Mouse (Mus musculus): Measurements from ENCODE around the gene Abhd17b. TPM values are rescaled to one million over a fixed set of nuclear protein-coding genes. Genes with fewer than 3 reads are reported as not detected.
A peak's percentile ranks its signal among the peaks of the same experiment; 100 is the strongest.

Gene Abhd17b
- total RNA-seq, 2 experiments from 2014 or later, result 20.0 to 20.3 TPM

GRCm38 (mm10) chr19:21723911-21724655 is 71.1 kb downstream of the Abhd17b start:
- intact Hi-C loops (cut with DNase I), result no loop called here
- no peak for DNase-seq

GRCm38 (mm10) chr19:21725168-21725567 is 72.2 kb downstream of the Abhd17b start:
- Histone ChIP-seq H3K27ac (no peak overlapping the region), H3K4me3 (no peak overlapping the region)
- no peak for DNase-seq
- TF ChIP-seq CTCF (IDR thresholded peaks at IDR 0.05), result no peak
- intact Hi-C loops (cut with DNase I), result no loop called here

More at GRCm38 (mm10) chr19:21723911-21724655, 71.1 kb downstream of the Abhd17b start:
- Histone ChIP-seq H3K4me3 (no peak overlapping the region), H3K27ac (no peak overlapping the region)
- TF ChIP-seq CTCF (IDR thresholded peaks at IDR 0.05), result no peak

- H3K27ac ChIP-seq, result no peak overlapping the region
- no peak for DNase-seq
- TF ChIP-seq CTCF (IDR thresholded peaks at IDR 0.05), result no peak
- no peak overlapping the region for H3K4me3 ChIP-seq
- intact Hi-C loops (cut with DNase I), result no loop called here
Observed at GRCm38 (mm10) chr19:21727081-21727480, 74.1 kb downstream of the Abhd17b start.

GRCm38 (mm10) chr19:21728342-21728741 is 75.4 kb downstream of the Abhd17b start:
- intact Hi-C loops (cut with DNase I), result no loop called here
- TF ChIP-seq CTCF (IDR thresholded peaks at IDR 0.05), result no peak
- Histone ChIP-seq H3K27ac (no peak overlapping the region), H3K4me3 (no peak overlapping the region)
- DNase-seq, result no peak

GRCm38 (mm10) chr19:21731887-21732286 is 78.9 kb downstream of the Abhd17b start:
- no peak for DNase-seq
- H3K4me3 ChIP-seq, result no peak overlapping the region
- TF ChIP-seq CTCF (IDR thresholded peaks at IDR 0.05), result no peak
- intact Hi-C loops (cut with DNase I), result loop anchor here (10.0 kb wide), 1 partner anchor 573 kb away; no protein-coding TSS in a partner anchor
- H3K27ac ChIP-seq, result no peak overlapping the region

GRCm38 (mm10) chr19:21733176-21733575 is 80.2 kb downstream of the Abhd17b start:
- Histone ChIP-seq H3K27ac (no peak overlapping the region), H3K4me3 (no peak overlapping the region)
- DNase-seq, result no peak
- TF ChIP-seq CTCF (IDR thresholded peaks at IDR 0.05), result no peak
- intact Hi-C loops (cut with DNase I), result loop anchor here (10.0 kb wide), 1 partner anchor 572 kb away; no protein-coding TSS in a partner anchor

- intact Hi-C loops (cut with DNase I), result loop anchor here (10.0 kb wide), 1 partner anchor 571 kb away; no protein-coding TSS in a partner anchor
- no peak for DNase-seq
- H3K27ac ChIP-seq, result no peak overlapping the region
- H3K4me3 ChIP-seq, result no peak overlapping the region
- peak; percentile 68 for TF ChIP-seq CTCF (IDR thresholded peaks at IDR 0.05)
Observed at GRCm38 (mm10) chr19:21734112-21734511, 81.1 kb downstream of the Abhd17b start.

Other genes starting within 250 kb of the Abhd17b start
- gene Gda, start 179.7 kb upstream of the Abhd17b start, total RNA-seq (2021), result 1 to 10 TPM; 7.4 to 7.8 TPM
- 1 to 10 TPM; 7.1 to 9.1 TPM for gene 1110059E24Rik, start 209 bp upstream of the Abhd17b start, total RNA-seq (2021)
- 1 to 10 TPM; 6.9 to 8.8 TPM for gene Cemip2, start 125.2 kb downstream of the Abhd17b start, total RNA-seq (2021)